Mouse (Mus musculus) MEL (cell line): ENCODE measurements at regions not wholly inside any gene's neighbourhood (a gene's known extent, or its start where the extent isn't known, plus 50 kb on each side); places are given as distances from the start of the nearest gene placed in this dataset.

Source experiments
- DNase-seq: peaks from one replicate; pipeline ENCODE4 v3.0.0; 2011; ENCODE audit warnings: low read depth, low spot score
- H3K27ac ChIP-seq: 2 replicates; pipeline ENCODE4 v1.5.1; 2012; ENCODE audit warnings: low read depth, mild to moderate bottlenecking, control low read depth, low read length, moderate library complexity; ENCODE audit not compliant: control insufficient read depth
- H3K27me3 ChIP-seq, 2 experiments: fragments of 150-350 bp in 1 of 2; sonication (generic) in 1 of 2; 2 replicates each; pipeline ENCODE4 v1.6.1; 2012; ENCODE audit warnings: low read length in 2 of 2, mild to moderate bottlenecking in 2 of 2, improper control_type of control experiment in 1 of 2, moderate library complexity in 1 of 2; ENCODE audit not compliant: insufficient read depth in 2 of 2, control insufficient read depth in 1 of 2
- H3K36me3 ChIP-seq, 2 experiments: 2 replicates each; pipeline ENCODE4 v1.6.1; 2012 to 2014; ENCODE audit warnings: low read length in 2 of 2, improper control_type of control experiment in 1 of 2, inconsistent platforms in 1 of 2, mild to moderate bottlenecking in 1 of 2; ENCODE audit not compliant: insufficient read depth in 2 of 2, control insufficient read depth in 1 of 2
- H3K4me1 ChIP-seq, 2 experiments: fragments of 150-350 bp in 1 of 2; sonication (generic) in 1 of 2; 2 replicates each; pipeline ENCODE4 v1.6.1; 2012; ENCODE audit warnings: low read length in 2 of 2, improper control_type of control experiment in 1 of 2, mild to moderate bottlenecking in 1 of 2; ENCODE audit not compliant: insufficient read depth in 2 of 2, control insufficient read depth in 1 of 2
- H3K4me3 ChIP-seq, 2 experiments: fragments of 150-350 bp in 1 of 2; sonication (generic) in 1 of 2; 2 replicates each; pipeline ENCODE4 v1.5.1; 2012; ENCODE audit warnings: low read depth in 2 of 2, low read length in 2 of 2, mild to moderate bottlenecking in 2 of 2, moderate library complexity in 2 of 2, control low read depth in 1 of 2, improper control_type of control experiment in 1 of 2; ENCODE audit not compliant: control insufficient read depth in 1 of 2, insufficient read depth in 1 of 2
- H3K79me2 ChIP-seq: 2 replicates; pipeline ENCODE4 v1.6.1; 2012; ENCODE audit warnings: mild to moderate bottlenecking, low read length, moderate library complexity; ENCODE audit not compliant: control insufficient read depth, poor library complexity, insufficient read depth
- H3K9ac ChIP-seq: 2 replicates; pipeline ENCODE4 v1.6.1; 2012; ENCODE audit warnings: low read depth, mild to moderate bottlenecking, control low read depth, low read length, moderate library complexity; ENCODE audit not compliant: control insufficient read depth, poor library complexity, severe bottlenecking
- H3K9me3 ChIP-seq: fragments of 150-350 bp; sonication (generic); replicated peaks from 2 replicates; pipeline ENCODE4 v1.6.1; 2012; ENCODE audit warnings: mild to moderate bottlenecking, low read length, improper control_type of control experiment, moderate library complexity; ENCODE audit not compliant: insufficient read depth
- CHD1 ChIP-seq: IDR thresholded peaks from 2 replicates; pipeline ENCODE4 v1.6.1; 2012; ENCODE audit warnings: low read depth, mild to moderate bottlenecking, inconsistent platforms, low read length, improper control_type of control experiment
- CTCF ChIP-seq, 3 experiments: IDR thresholded peaks in 2 of 3; conservative IDR thresholded peaks in 1 of 3; 2 replicates each; pipeline ENCODE4 v1.5.1; 2011 to 2012; ENCODE audit warnings: low read length in 3 of 3, low read depth in 2 of 3, mild to moderate bottlenecking in 2 of 3, improper control_type of control experiment in 1 of 3, inconsistent platforms in 1 of 3, mixed read lengths in 1 of 3, moderate library complexity in 1 of 3; ENCODE audit not compliant: control insufficient read depth in 1 of 3, insufficient read depth in 1 of 3, poor library complexity in 1 of 3, severe bottlenecking in 1 of 3
- E2F4 ChIP-seq: IDR thresholded peaks from 2 replicates; pipeline ENCODE4 v1.6.1; 2011; ENCODE audit warnings: low read depth, low read length, improper control_type of control experiment, borderline replicate concordance
- ELF1 ChIP-seq: IDR thresholded peaks from 2 replicates; pipeline ENCODE4 v1.6.1; 2014; ENCODE audit warnings: low read depth, mild to moderate bottlenecking, inconsistent platforms, low read length, improper control_type of control experiment, moderate library complexity
- EP300 ChIP-seq, 2 experiments: IDR thresholded peaks; 2 replicates each; pipeline ENCODE4 v1.6.1; 2011; ENCODE audit warnings: improper control_type of control experiment in 2 of 2, low read length in 2 of 2, low read depth in 1 of 2, mild to moderate bottlenecking in 1 of 2
- ETS1 ChIP-seq: IDR thresholded peaks from 2 replicates; pipeline ENCODE4 v1.6.1; 2012; ENCODE audit warnings: low read depth, mild to moderate bottlenecking, inconsistent platforms, low read length, improper control_type of control experiment, moderate library complexity
- GABPA ChIP-seq: IDR thresholded peaks from 2 replicates; pipeline ENCODE4 v1.6.1; 2012; ENCODE audit warnings: low read depth, mild to moderate bottlenecking, inconsistent platforms, low read length, improper control_type of control experiment, moderate library complexity
- JUND ChIP-seq: IDR thresholded peaks from 2 replicates; pipeline ENCODE4 v1.6.1; 2011; ENCODE audit warnings: low read depth, mild to moderate bottlenecking, improper control_type of control experiment, low read length
- MAX ChIP-seq: IDR thresholded peaks from 2 replicates; pipeline ENCODE4 v1.6.1; 2011; ENCODE audit warnings: low read length, improper control_type of control experiment
- MAZ ChIP-seq: IDR thresholded peaks from 2 replicates; pipeline ENCODE4 v1.6.1; 2012; ENCODE audit warnings: low read depth, mild to moderate bottlenecking, inconsistent platforms, low read length, improper control_type of control experiment
- NELFE ChIP-seq: IDR thresholded peaks from 2 replicates; pipeline ENCODE4 v1.6.1; 2011; ENCODE audit warnings: low read depth, low read length, improper control_type of control experiment
- POLR2AphosphoS2 ChIP-seq: IDR thresholded peaks from 2 replicates; pipeline ENCODE4 v1.6.1; 2011; ENCODE audit warnings: low read length, improper control_type of control experiment
- RAD21 ChIP-seq: IDR thresholded peaks from 2 replicates; pipeline ENCODE4 v1.6.1; 2011; ENCODE audit warnings: mild to moderate bottlenecking, low read depth, low read length, improper control_type of control experiment
- SIN3A ChIP-seq: IDR thresholded peaks from 2 replicates; pipeline ENCODE4 v1.6.1; 2012; ENCODE audit warnings: low read length, improper control_type of control experiment, inconsistent platforms
- SMC3 ChIP-seq: IDR thresholded peaks from 2 replicates; pipeline ENCODE4 v1.6.1; 2011; ENCODE audit warnings: low read depth, low read length, improper control_type of control experiment
- TBP ChIP-seq: IDR thresholded peaks from 2 replicates; pipeline ENCODE4 v1.8.0; 2011; ENCODE audit warnings: low read depth, low read length, improper control_type of control experiment
- USF1 ChIP-seq: IDR thresholded peaks from 2 replicates; pipeline ENCODE4 v1.6.1; 2014; ENCODE audit warnings: low read depth, mild to moderate bottlenecking, inconsistent platforms, low read length, improper control_type of control experiment, moderate library complexity
- ZKSCAN1 ChIP-seq: IDR thresholded peaks from 2 replicates; pipeline ENCODE4 v1.6.1; 2012; ENCODE audit warnings: low read depth, mild to moderate bottlenecking, inconsistent platforms, low read length, improper control_type of control experiment, moderate library complexity
- ZMIZ1 ChIP-seq: IDR thresholded peaks from 2 replicates; pipeline ENCODE4 v1.6.1; 2012; ENCODE audit warnings: low read depth, mild to moderate bottlenecking, inconsistent platforms, low read length, improper control_type of control experiment, moderate library complexity

DNA sequence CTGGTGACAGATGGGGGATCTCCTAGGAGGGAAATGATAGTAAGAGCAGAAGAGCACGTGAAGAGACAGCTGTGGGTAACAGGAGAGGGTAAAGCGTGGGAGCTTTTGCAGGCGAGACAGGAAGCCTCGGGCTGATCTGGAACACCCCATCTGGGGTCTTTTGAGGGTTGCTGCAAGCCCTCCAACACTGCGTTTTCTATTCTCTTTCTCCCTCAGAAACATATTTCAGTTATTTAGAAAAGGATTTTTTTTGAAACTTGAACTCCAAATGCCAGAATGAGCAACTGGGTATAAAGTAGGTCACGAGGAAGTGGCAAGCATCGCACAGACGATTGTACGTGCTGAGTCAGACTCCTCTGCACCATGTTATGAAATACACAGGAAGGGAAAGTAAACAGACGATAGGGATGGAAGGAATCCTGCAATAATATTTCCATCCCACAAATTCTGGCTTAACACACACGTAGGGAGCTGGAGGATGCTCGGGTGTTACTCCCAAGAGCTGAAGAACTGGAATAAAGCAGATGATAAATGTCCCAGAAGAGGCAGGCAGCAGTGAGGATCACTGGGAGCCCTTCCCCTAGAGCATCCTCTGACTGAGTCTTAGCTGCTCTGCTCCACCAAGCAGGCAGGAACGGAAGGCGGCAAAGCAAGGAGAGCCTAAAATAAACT, 86.0 kb upstream of the Gm9887 start:
- TF ChIP-seq JUND (no peak), ETS1 (no peak)
- no peak overlapping the region for H3K9ac ChIP-seq
- H3K79me2 ChIP-seq, result no peaks in the 10 kb centered on the region
- no peak for DNase-seq
- H3K9me3 ChIP-seq, result no peaks in the 10 kb centered on the region
- H3K4me3 ChIP-seq, result no peak overlapping the region
- no peak overlapping the region for H3K27ac ChIP-seq
- H3K27me3 ChIP-seq, result 0 out of 4 replicates have a peak, but pooled peaks cover 0 to 2% of the 10 kb centered on the region in 2 experiments
- H3K4me1 ChIP-seq, result peaks cover 0 to 6% of the 10 kb centered on the region in 2 experiments; a peak in 2 of 4 replicates
- H3K36me3 ChIP-seq, result peaks cover 0 to 3% of the 10 kb centered on the region in 2 experiments; a peak in 1 of 4 replicates

DNA sequence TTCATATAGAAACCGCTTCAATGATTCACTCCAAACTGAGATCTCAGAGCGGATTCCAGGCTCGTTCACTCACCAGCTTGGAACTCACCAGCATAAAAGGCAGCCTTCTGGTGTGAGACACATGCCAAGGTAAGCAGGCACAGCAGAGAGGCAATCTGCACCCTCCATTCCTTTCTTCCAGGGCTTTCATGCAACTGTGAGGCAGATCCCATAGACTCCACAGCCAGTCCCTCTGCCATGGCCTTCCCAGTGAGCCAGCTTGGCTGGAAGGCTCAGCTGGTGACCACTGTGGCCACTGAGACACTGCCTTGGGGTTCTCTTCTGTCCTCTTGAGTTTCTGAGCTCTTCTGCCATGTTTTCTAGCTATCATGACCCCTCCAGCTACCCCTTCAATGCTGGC, 84.5 kb upstream of the Gm9887 start:
- Histone ChIP-seq H3K36me3 (peaks cover 0 to 3% of the 10 kb centered on the region in 2 experiments; a peak in 1 of 4 replicates), H3K4me3 (no peak overlapping the region), H3K9me3 (no peaks in the 10 kb centered on the region), H3K27ac (no peak overlapping the region), H3K27me3 (peaks cover 0 to 4% of the 10 kb centered on the region in 2 experiments; a peak in 1 of 4 replicates), H3K79me2 (no peaks in the 10 kb centered on the region), H3K9ac (no peak overlapping the region), H3K4me1 (peaks cover 0 to 5% of the 10 kb centered on the region in 2 experiments; a peak in 2 of 4 replicates)
- TF ChIP-seq USF1, result no peak
- TF ChIP-seq E2F4, result no peak
- no peak for TF ChIP-seq MAZ
- no peak for TF ChIP-seq TBP
- TF ChIP-seq RAD21, result no peak
- no peak for TF ChIP-seq JUND
- no peak for TF ChIP-seq ELF1
- no peak for TF ChIP-seq NELFE
- TF ChIP-seq CHD1, result no peak
- TF ChIP-seq EP300 (IDR thresholded peaks at IDR 0.05; ENCODE audit: low read depth in 1 of 2, low read length in 2 of 2), result no peak
- no peak for TF ChIP-seq MAX
- no peak for TF ChIP-seq SMC3
- TF ChIP-seq SIN3A, result no peak
- no peak for TF ChIP-seq GABPA
- TF ChIP-seq POLR2AphosphoS2, result no peak
- TF ChIP-seq ZKSCAN1, result no peak
- TF ChIP-seq ZMIZ1, result no peak
- TF ChIP-seq CTCF (IDR thresholded peaks at IDR 0.05 in 2 of 3, conservative IDR thresholded peaks at IDR 0.05 in 1 of 3; ENCODE audit: control insufficient read depth in 1 of 3, insufficient read depth in 1 of 3, low read depth in 2 of 3, low read length in 3 of 3, poor library complexity in 1 of 3, severe bottlenecking in 1 of 3), result no peak
- no peak for DNase-seq
